ENCODE assay signal across 27 mouse cellular contexts in the genomic region with DNA sequence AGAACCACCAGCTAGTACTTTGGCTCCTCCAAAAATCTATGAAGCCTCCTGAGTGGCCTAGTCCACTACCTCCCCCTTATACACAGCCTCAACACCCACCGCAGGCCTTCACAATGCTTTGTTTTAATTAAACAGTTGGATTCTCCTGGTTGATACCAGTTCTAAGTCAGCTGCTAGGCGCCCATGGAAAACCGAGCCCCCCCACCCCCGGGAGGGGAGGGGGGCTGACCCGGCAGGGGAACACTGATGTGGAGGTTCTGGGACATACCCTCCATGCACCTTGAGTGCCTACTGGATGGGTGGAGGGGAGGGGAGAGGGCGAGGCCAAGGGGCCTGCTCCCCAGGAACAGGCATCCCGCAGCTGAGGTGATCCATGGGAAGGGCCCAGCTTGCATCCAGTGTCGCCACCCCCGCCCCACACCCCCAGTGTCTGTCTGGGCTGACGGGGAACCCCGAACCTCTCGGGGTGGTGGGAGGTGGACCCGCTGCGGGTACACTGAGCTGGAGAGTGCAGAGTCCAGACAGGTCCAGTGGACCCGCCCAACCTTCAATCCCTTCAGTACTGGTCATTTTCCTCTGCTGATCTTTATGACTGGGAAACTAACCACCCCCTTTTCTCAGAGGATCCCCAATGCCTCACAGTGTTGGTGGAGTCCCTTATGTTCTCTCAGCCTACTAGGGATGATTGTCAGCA.
DNase-seq lines count a peak whose midpoint lies in the region; ATAC-seq lines count a peak whose summit lies in the region.
"Had no signal": no experiment of that assay in that cellular context is flagged by ENCODE, and none has a peak within 500 bp of the region (broad histone marks: within the 10 kb centered on the region; RNA-seq: fewer than 3 reads in every experiment).

No protein-coding gene starts in this region.

- H3K4me1 ChIP-seq in embryonic facial prominence, embryonic 13.5 days: no peaks in the 10 kb centered on the region
- no peaks in the 10 kb centered on the region for H3K4me1 ChIP-seq in embryonic facial prominence, embryonic 10.5 days
- H3K4me1 ChIP-seq in limb, embryonic 11.5 days (ENCODE audit: control insufficient read depth, insufficient read depth, low read length): no peaks in the 10 kb centered on the region
- H3K4me1 ChIP-seq in limb, embryonic 10.5 days: no peaks in the 10 kb centered on the region
- H3K4me1 ChIP-seq: forebrain, embryonic 12.5 days; forebrain, embryonic 15.5 days; heart, embryonic 15.5 days had no signal

- H3K4me2 ChIP-seq in embryonic facial prominence, embryonic 13.5 days: no peak overlapping the region
- H3K4me2 ChIP-seq in limb, embryonic 11.5 days (ENCODE audit: low read depth, severe bottlenecking): no peak overlapping the region
- H3K4me2 ChIP-seq: forebrain, embryonic 12.5 days; forebrain, embryonic 15.5 days; heart, embryonic 11.5 days; heart, embryonic 15.5 days; hindbrain, embryonic 14.5 days had no signal

- WGBS in embryonic facial prominence, embryonic 13.5 days: 93% methylated on average over 15 of the region's 15 CpGs
- WGBS in embryonic facial prominence, embryonic 10.5 days: 94% methylated on average over 15 of the region's 15 CpGs
- 92% methylated on average over 15 of the region's 15 CpGs for WGBS in limb, embryonic 11.5 days
- WGBS in limb, embryonic 10.5 days: 94% methylated on average over 15 of the region's 15 CpGs

- no peak overlapping the region for H3K9ac ChIP-seq in embryonic facial prominence, embryonic 13.5 days
- no peak overlapping the region for H3K9ac ChIP-seq in limb, embryonic 11.5 days (ENCODE audit: low read length)
- H3K9ac ChIP-seq: forebrain, embryonic 12.5 days; forebrain, embryonic 15.5 days; heart, embryonic 15.5 days; hindbrain, embryonic 14.5 days had no signal

- ATAC-seq in embryonic facial prominence, embryonic 13.5 days (ENCODE audit: insufficient number of reproducible peaks, insufficient read depth, low FRiP score, low TSS enrichment, low read depth): 0 out of 2 replicates have a peak, but pooled peaks have one; percentile 52
- ATAC-seq in limb, embryonic 11.5 days (ENCODE audit: insufficient number of reproducible peaks, low FRiP score, low TSS enrichment, low read depth): 0 out of 2 replicates have a peak, but pooled peaks have one; percentile 44
- ATAC-seq: forebrain, embryonic 15.5 days; hindbrain, postnatal 0 days; inflammation-experienced regulatory T-cells, adult 6 months; intestine, embryonic 16.5 days had no signal

- no peak overlapping the region for H3K27ac ChIP-seq in embryonic facial prominence, embryonic 13.5 days
- H3K27ac ChIP-seq in embryonic facial prominence, embryonic 10.5 days (replicated peaks): no peak overlapping the region
- no peak overlapping the region for H3K27ac ChIP-seq in limb, embryonic 11.5 days (replicated peaks; ENCODE audit: low read depth, low read length)
- no peak overlapping the region for H3K27ac ChIP-seq in limb, embryonic 10.5 days
- H3K27ac ChIP-seq: forebrain, embryonic 12.5 days; forebrain, embryonic 15.5 days; heart, embryonic 15.5 days; hindbrain, embryonic 14.5 days; hindbrain, postnatal 0 days had no signal

- H3K27me3 ChIP-seq in embryonic facial prominence, embryonic 13.5 days: no peaks in the 10 kb centered on the region
- H3K27me3 ChIP-seq in embryonic facial prominence, embryonic 10.5 days (replicated peaks; ENCODE audit: low read depth, poor library complexity, severe bottlenecking): no peaks in the 10 kb centered on the region
- H3K27me3 ChIP-seq in limb, embryonic 11.5 days (ENCODE audit: control insufficient read depth, insufficient read depth, low read length): no peaks in the 10 kb centered on the region
- H3K27me3 ChIP-seq in limb, embryonic 10.5 days (ENCODE audit: low read depth, poor library complexity, severe bottlenecking): no peaks in the 10 kb centered on the region
- H3K27me3 ChIP-seq: CH12.LX; forebrain, embryonic 12.5 days; forebrain, embryonic 15.5 days; heart, embryonic 15.5 days had no signal

- DNase-seq in embryonic facial prominence, embryonic 10.5 days (ENCODE audit: low spot score): no peak
- DNase-seq in limb, embryonic 11.5 days (ENCODE audit: low spot score): no peak
- no peak for DNase-seq in limb, embryonic 10.5 days (ENCODE audit: low spot score)
- DNase-seq in 3134 (ENCODE audit: extremely low read depth, insufficient read length, low spot score): peak; percentile 7
- no peak for DNase-seq in retina, postnatal 1 day
- DNase-seq: adrenal gland, adult 2 months; adrenal gland, postnatal 14 days; B cell, adult 2 months; cerebellum, adult 11 months; cerebellum, adult 8-10 months; cerebellum, postnatal 10 days; cerebellum, postnatal 36 days; embryo, embryonic 11 days; gastrocnemius, postnatal 25 days; heart, postnatal 14 days; heart, postnatal 4 days had no signal

- H3K4me3 ChIP-seq in embryonic facial prominence, embryonic 13.5 days: no peak overlapping the region
- no peak overlapping the region for H3K4me3 ChIP-seq in embryonic facial prominence, embryonic 10.5 days
- H3K4me3 ChIP-seq in limb, embryonic 11.5 days (ENCODE audit: low read depth, low read length): no peak overlapping the region
- no peak overlapping the region for H3K4me3 ChIP-seq in limb, embryonic 10.5 days
- H3K4me3 ChIP-seq: erythroblast, embryonic 14.5 days; forebrain, embryonic 12.5 days; forebrain, embryonic 15.5 days; heart, embryonic 15.5 days had no signal

- 0 out of 2 replicates have a peak, but pooled peaks cover 2% of the 10 kb centered on the region for H3K9me3 ChIP-seq in embryonic facial prominence, embryonic 13.5 days
- peaks cover 9% of the 10 kb centered on the region; the same call in 1 of the 2 replicates for H3K9me3 ChIP-seq in embryonic facial prominence, embryonic 10.5 days
- no peaks in the 10 kb centered on the region for H3K9me3 ChIP-seq in limb, embryonic 11.5 days (ENCODE audit: control insufficient read depth, low read length)
- no peaks in the 10 kb centered on the region for H3K9me3 ChIP-seq in limb, embryonic 10.5 days (replicated peaks)
- H3K9me3 ChIP-seq: forebrain, embryonic 12.5 days; forebrain, embryonic 15.5 days; heart, embryonic 15.5 days had no signal

- H3K36me3 ChIP-seq in embryonic facial prominence, embryonic 13.5 days: no peaks in the 10 kb centered on the region
- H3K36me3 ChIP-seq in embryonic facial prominence, embryonic 10.5 days (replicated peaks): no peaks in the 10 kb centered on the region
- no peaks in the 10 kb centered on the region for H3K36me3 ChIP-seq in limb, embryonic 11.5 days (ENCODE audit: control insufficient read depth, insufficient read depth, low read length)
- no peaks in the 10 kb centered on the region for H3K36me3 ChIP-seq in limb, embryonic 10.5 days
- H3K36me3 ChIP-seq: forebrain, embryonic 12.5 days; forebrain, embryonic 15.5 days; heart, embryonic 15.5 days had no signal
